Mouse (Mus musculus) heart, embryonic 11.5 days (tissue): Measurements from ENCODE around the gene Gdpgp1. TPM values are rescaled to one million over a fixed set of nuclear protein-coding genes. Genes with fewer than 3 reads are reported as not detected.
A peak's percentile ranks its signal among the peaks of the same experiment; 100 is the strongest.

Experiments used
- ATAC-seq: fragments of 200-750 bp; cut with Nextera tagmentation; replicated peaks from 2 replicates; pipeline ENCODE4 v1.8.0; 2017; ENCODE audit warnings: moderate library complexity; ENCODE audit not compliant: insufficient number of reproducible peaks, low FRiP score, low TSS enrichment
- H3K27ac ChIP-seq: fragments of 300-500 bp; sonication (generic); 2 replicates; pipeline ENCODE4 v1.5.1; 2014; ENCODE audit warnings: mild to moderate bottlenecking, low read depth, low read length
- H3K27me3 ChIP-seq: fragments of 300-500 bp; sonication (generic); 2 replicates; pipeline ENCODE4 v1.6.1; 2014; ENCODE audit warnings: mild to moderate bottlenecking, low read length, mixed read lengths; ENCODE audit not compliant: control insufficient read depth, insufficient read depth
- H3K36me3 ChIP-seq: fragments of 300-500 bp; sonication (generic); 2 replicates; pipeline ENCODE4 v1.6.1; 2014; ENCODE audit warnings: mild to moderate bottlenecking, low read length, moderate library complexity, mixed read lengths; ENCODE audit not compliant: control insufficient read depth, insufficient read depth
- H3K4me1 ChIP-seq: fragments of 300-500 bp; sonication (generic); 2 replicates; pipeline ENCODE4 v1.6.1; 2014; ENCODE audit warnings: low read length; ENCODE audit not compliant: control insufficient read depth, insufficient read depth
- H3K4me2 ChIP-seq: fragments of 300-500 bp; sonication (generic); 2 replicates; pipeline ENCODE4 v1.6.1; 2014; ENCODE audit warnings: mild to moderate bottlenecking, moderate library complexity
- H3K4me3 ChIP-seq: fragments of 300-500 bp; sonication (generic); 2 replicates; pipeline ENCODE4 v1.5.1; 2014; ENCODE audit warnings: low read depth, low read length
- H3K9ac ChIP-seq: fragments of 300-500 bp; sonication (generic); 2 replicates; pipeline ENCODE4 v1.6.1; 2014; ENCODE audit warnings: mild to moderate bottlenecking, low read depth, low read length, moderate library complexity
- H3K9me3 ChIP-seq: fragments of 300-500 bp; sonication (generic); replicated peaks from 2 replicates; pipeline ENCODE4 v1.6.1; 2016; ENCODE audit warnings: low read length; ENCODE audit not compliant: control insufficient read depth
- WGBS: fragments of 180-500 bp; shearing (Covaris S2); extraction: QIAGEN DNeasy Blood & Tissue Kit; methylation state at CpG from one replicate; pipeline ENCODE4 v1.1.7; 2014; ENCODE audit not compliant: insufficient replicate concordance; 5-methylcytosine and 5-hydroxymethylcytosine counted together
- polyA plus RNA-seq: library from polyadenylated mRNA; unstranded; fragments of >200 nt; fragmentation: Nextera tagmentation; extraction: Ambion mirVana; gene quantifications from 2 replicates; pipeline ENCODE4 v1.2.1, GENCODE M21; 2014

Gdpgp1 gene
- polyA plus RNA-seq, 1 experiment from 2014 or later, result 5.5 TPM

GRCm38 (mm10) chr7:80202961-80203360 lies 29.7 kb upstream of the Gdpgp1 start:
- Histone ChIP-seq H3K36me3 (no peaks in the 10 kb centered on the region; the same call in 1 of the 2 replicates), H3K4me3 (no peak overlapping the region), H3K27me3 (no peaks in the 10 kb centered on the region), H3K9me3 (no peaks in the 10 kb centered on the region), H3K4me1 (peaks cover 39% of the 10 kb centered on the region), H3K27ac (no peak overlapping the region), H3K9ac (no peak overlapping the region), H3K4me2 (no peak overlapping the region)
- ATAC-seq, result no peak
- 84% methylated on average over 5 of the region's 5 CpGs for WGBS

DNA sequence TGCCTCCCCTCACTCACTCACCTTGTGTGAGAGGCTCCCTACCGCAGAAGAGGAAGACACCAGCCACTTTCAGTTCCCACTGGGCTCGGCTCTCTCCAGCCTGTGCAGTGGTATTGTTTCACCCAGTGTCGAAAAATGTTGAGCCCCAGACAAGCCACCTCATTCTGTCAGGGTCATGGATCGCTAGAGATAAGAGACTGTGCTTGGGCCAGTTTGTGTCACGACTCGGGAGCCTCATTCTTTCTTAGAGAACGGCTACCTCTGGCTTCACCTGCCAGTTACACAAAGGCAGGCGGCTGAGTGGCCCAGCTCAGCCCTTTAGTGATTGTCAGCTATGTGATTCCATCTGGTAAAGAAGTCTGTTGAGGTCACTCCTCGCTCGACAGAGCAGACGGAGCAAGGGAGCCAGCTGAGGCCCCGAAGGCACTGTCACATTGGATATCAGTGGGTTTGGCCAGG lies 29.0 kb upstream of the Gdpgp1 start:
- Histone ChIP-seq H3K27ac (0 out of 2 replicates have a peak overlapping the region, but pooled peaks have one; percentile 16), H3K4me1 (peaks cover 47% of the 10 kb centered on the region), H3K36me3 (no peaks in the 10 kb centered on the region; the same call in 1 of the 2 replicates), H3K4me2 (peak overlapping the region; percentile 24; the same call in 1 of the 2 replicates), H3K9ac (no peak overlapping the region), H3K4me3 (no peak overlapping the region), H3K9me3 (no peaks in the 10 kb centered on the region), H3K27me3 (no peaks in the 10 kb centered on the region)
- no peak for ATAC-seq
- 49% methylated on average over 12 of the region's 12 CpGs for WGBS

GRCm38 (mm10) chr7:80204362-80204761 lies 28.3 kb upstream of the Gdpgp1 start:
- Histone ChIP-seq H3K36me3 (no peaks in the 10 kb centered on the region; the same call in 1 of the 2 replicates), H3K27me3 (no peaks in the 10 kb centered on the region), H3K9ac (0 out of 2 replicates have a peak overlapping the region, but pooled peaks have one; percentile 29), H3K9me3 (no peaks in the 10 kb centered on the region), H3K4me2 (no peak overlapping the region), H3K4me3 (no peak overlapping the region), H3K4me1 (peaks cover 47% of the 10 kb centered on the region), H3K27ac (no peak overlapping the region)
- WGBS, result 76% methylated on average over 4 of the region's 4 CpGs
- ATAC-seq, result no peak

DNA sequence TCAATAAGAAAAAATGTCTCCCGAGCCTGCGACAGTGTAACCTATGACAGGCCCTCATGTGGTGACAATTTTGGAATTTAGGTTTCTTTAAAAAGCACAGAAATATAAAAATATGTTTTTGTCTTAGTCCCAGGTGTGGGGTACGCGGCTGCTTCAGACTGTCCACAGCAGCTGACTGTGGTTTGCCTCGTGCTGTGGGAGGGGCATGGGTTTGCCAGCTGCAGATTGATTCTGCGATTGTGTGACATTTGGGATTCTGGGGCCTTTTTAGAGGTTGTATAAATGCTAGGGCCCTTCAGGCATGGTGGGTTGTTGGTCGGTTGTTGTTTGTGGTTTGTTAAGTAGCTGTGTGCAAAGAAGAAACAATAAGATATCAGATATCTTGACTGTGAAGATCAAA lies 27.7 kb upstream of the Gdpgp1 start:
- WGBS, result 87% methylated on average over 7 of the region's 7 CpGs
- no peaks in the 10 kb centered on the region; the same call in 1 of the 2 replicates for H3K36me3 ChIP-seq
- no peak overlapping the region for H3K9ac ChIP-seq
- no peak overlapping the region for H3K4me3 ChIP-seq
- no peak for ATAC-seq
- H3K27me3 ChIP-seq, result no peaks in the 10 kb centered on the region
- H3K27ac ChIP-seq, result no peak overlapping the region
- H3K4me1 ChIP-seq, result peaks cover 49% of the 10 kb centered on the region
- no peak overlapping the region for H3K4me2 ChIP-seq
- H3K9me3 ChIP-seq, result no peaks in the 10 kb centered on the region

- Histone ChIP-seq H3K27ac (no peak overlapping the region), H3K9me3 (no peaks in the 10 kb centered on the region), H3K9ac (no peak overlapping the region), H3K4me1 (peaks cover 49% of the 10 kb centered on the region), H3K27me3 (no peaks in the 10 kb centered on the region), H3K36me3 (no peaks in the 10 kb centered on the region; the same call in 1 of the 2 replicates), H3K4me2 (no peak overlapping the region), H3K4me3 (no peak overlapping the region)
- ATAC-seq, result no peak
- 82% methylated on average over 12 of the region's 12 CpGs for WGBS
These were observed 26.7 kb upstream of the Gdpgp1 start for GRCm38 (mm10) chr7:80205705-80206589.

GRCm38 (mm10) chr7:80207314-80207731 lies 25.3 kb upstream of the Gdpgp1 start:
- H3K4me1 ChIP-seq, result peaks cover 49% of the 10 kb centered on the region
- H3K9ac ChIP-seq, result no peak overlapping the region; the same call in 1 of the 2 replicates
- H3K27me3 ChIP-seq, result no peaks in the 10 kb centered on the region
- 41% methylated on average over 3 of the region's 3 CpGs for WGBS
- ATAC-seq, result no peak
- no peaks in the 10 kb centered on the region for H3K9me3 ChIP-seq
- no peaks in the 10 kb centered on the region; the same call in 1 of the 2 replicates for H3K36me3 ChIP-seq
- H3K4me2 ChIP-seq, result no peak overlapping the region
- no peak overlapping the region for H3K4me3 ChIP-seq
- H3K27ac ChIP-seq, result peak overlapping the region; percentile 25; the same call in 1 of the 2 replicates

- H3K4me1 ChIP-seq, result peaks cover 46% of the 10 kb centered on the region
- 75% methylated on average over 18 of the region's 18 CpGs for WGBS
- H3K4me2 ChIP-seq, result 0 out of 2 replicates have a peak overlapping the region, but pooled peaks have one; percentile 22
- H3K9me3 ChIP-seq, result no peaks in the 10 kb centered on the region
- H3K36me3 ChIP-seq, result no peaks in the 10 kb centered on the region; the same call in 1 of the 2 replicates
- no peaks in the 10 kb centered on the region for H3K27me3 ChIP-seq
- peak overlapping the region; percentile 77 for H3K27ac ChIP-seq
- no peak for ATAC-seq
- peak overlapping the region; percentile 12 for H3K9ac ChIP-seq
- H3K4me3 ChIP-seq, result no peak overlapping the region
These were observed 24.5 kb upstream of the Gdpgp1 start for GRCm38 (mm10) chr7:80208026-80208642.

DNA sequence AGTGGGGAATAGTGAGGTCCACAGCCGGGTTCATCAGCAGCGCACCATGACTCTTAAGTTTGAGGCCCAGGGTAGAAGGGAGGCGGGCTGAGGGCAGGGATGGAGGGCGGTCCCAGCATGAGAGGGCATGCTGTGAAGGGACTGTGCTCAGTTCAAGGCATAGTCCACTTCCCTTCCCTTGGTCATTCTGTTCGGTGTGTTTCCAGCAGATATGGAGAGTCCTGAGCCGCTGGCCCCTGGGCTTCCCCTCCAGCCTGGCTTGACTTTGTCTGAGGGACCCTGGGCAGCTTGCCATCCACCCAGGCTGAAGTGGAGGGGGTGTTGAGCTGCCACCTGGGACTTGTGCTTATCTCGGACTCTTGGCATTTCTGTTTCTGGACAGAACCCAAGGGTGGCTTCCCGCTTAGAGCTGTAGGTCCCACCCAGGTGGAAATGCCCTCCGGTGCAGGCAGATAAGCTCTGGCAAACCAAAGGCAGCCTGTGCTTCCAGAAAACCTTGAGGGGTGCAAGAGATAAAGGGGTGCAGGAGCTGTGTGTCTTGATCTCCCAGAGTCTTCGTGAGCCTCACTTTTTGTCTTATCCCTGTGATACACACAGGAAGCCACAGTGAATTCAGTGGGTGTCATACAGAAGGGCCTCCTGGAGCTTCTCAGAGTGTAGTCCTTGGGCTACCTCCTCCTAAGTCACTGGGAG lies 23.8 kb upstream of the Gdpgp1 start:
- 47% methylated on average over 10 of the region's 10 CpGs for WGBS
- peaks cover under 1% of the 10 kb centered on the region for H3K36me3 ChIP-seq
- ATAC-seq, result peak; percentile 79

More for the DNA sequence above, 23.8 kb upstream of the Gdpgp1 start:
- H3K4me3 ChIP-seq, result no peak overlapping the region
- peaks cover 40% of the 10 kb centered on the region for H3K4me1 ChIP-seq
- H3K9ac ChIP-seq, result peak overlapping the region; percentile 12; the same call in 1 of the 2 replicates
- H3K4me2 ChIP-seq, result peak overlapping the region; percentile 20
- H3K27ac ChIP-seq, result peak overlapping the region; percentile 77
- no peaks in the 10 kb centered on the region for H3K27me3 ChIP-seq
- no peaks in the 10 kb centered on the region for H3K9me3 ChIP-seq
